Mouse (Mus musculus) gastrocnemius, adult 8-10 months (tissue): ENCODE data around the gene Gm20388. TPM values are rescaled to one million over a fixed set of nuclear protein-coding genes. Genes with fewer than 3 reads are reported as not detected.

Experiments used
- DNase-seq, 2 experiments: peaks; one replicate each; pipeline ENCODE4 v3.0.0; 2022; ENCODE audit warnings: low spot score in 2 of 2
- total RNA-seq, 4 experiments: library from RNA; stranded (reverse); gene quantifications; 2 replicates each; pipeline ENCODE4 v1.2.4; 2022

Gm20388 gene
- total RNA-seq, 4 experiments from 2014 or later, result 4.4 to 20.0 (median 7.9) TPM; not detected in 1

- no peak for DNase-seq
Measured at GRCm38 (mm10) chr8:121909148-121909541, 1998.5 kb downstream of the Gm20388 start.

- DNase-seq, result peak; percentile 64 to 65
Measured at GRCm38 (mm10) chr8:121909663-121910062, 1999.0 kb downstream of the Gm20388 start.

- no peak for DNase-seq
Measured at GRCm38 (mm10) chr8:121911400-121911799, 2000.8 kb downstream of the Gm20388 start.

- DNase-seq, result no peak
Measured at GRCm38 (mm10) chr8:121911987-121912386, 2001.3 kb downstream of the Gm20388 start.

- no peak for DNase-seq
Measured at GRCm38 (mm10) chr8:121912831-121913230, 2002.2 kb downstream of the Gm20388 start.

- no peak for DNase-seq
Measured at GRCm38 (mm10) chr8:121913378-121913777, 2002.7 kb downstream of the Gm20388 start.

GRCm38 (mm10) chr8:121919158-121919557, 2008.5 kb downstream of the Gm20388 start:
- DNase-seq, result no peak

- no peak for DNase-seq
Measured at GRCm38 (mm10) chr8:121919731-121920130, 2009.1 kb downstream of the Gm20388 start.

GRCm38 (mm10) chr8:121921582-121921981, 2010.9 kb downstream of the Gm20388 start:
- no peak for DNase-seq

GRCm38 (mm10) chr8:121922101-121922500, 2011.5 kb downstream of the Gm20388 start:
- DNase-seq, result peak in 1 of 2 experiments; percentile 34

GRCm38 (mm10) chr8:121924681-121925080, 2014.0 kb downstream of the Gm20388 start:
- no peak for DNase-seq

- DNase-seq, result peak in 1 of 2 experiments; percentile 64
Measured at GRCm38 (mm10) chr8:121925624-121926023, 2015.0 kb downstream of the Gm20388 start.

GRCm38 (mm10) chr8:121926266-121926665, 2015.6 kb downstream of the Gm20388 start:
- DNase-seq, result no peak

GRCm38 (mm10) chr8:121927316-121927715, 2016.7 kb downstream of the Gm20388 start:
- DNase-seq, result peak in 1 of 2 experiments; percentile 42

- DNase-seq, result no peak
Measured at GRCm38 (mm10) chr8:121930047-121930446, 2019.4 kb downstream of the Gm20388 start.

GRCm38 (mm10) chr8:121931571-121931970, 2020.9 kb downstream of the Gm20388 start:
- no peak for DNase-seq

GRCm38 (mm10) chr8:121932026-121932667, 2021.5 kb downstream of the Gm20388 start:
- peak; percentile 61 to 72 for DNase-seq

- no peak for DNase-seq
Measured at GRCm38 (mm10) chr8:121932668-121933520, 2022.3 kb downstream of the Gm20388 start.

GRCm38 (mm10) chr8:121934506-121934905, 2023.9 kb downstream of the Gm20388 start:
- DNase-seq, result no peak

GRCm38 (mm10) chr8:121934923-121935322, 2024.3 kb downstream of the Gm20388 start:
- no peak for DNase-seq

GRCm38 (mm10) chr8:121935341-121936294, 2025.0 kb downstream of the Gm20388 start:
- no peak for DNase-seq
